Mouse (Mus musculus) embryo, embryonic 9.5 days (tissue): ENCODE results near the gene Nfkbia.

Experiments
- DNase-seq: peaks from one replicate; pipeline ENCODE4 v3.0.0-alpha.2; 2017; ENCODE audit errors: extremely low spot score

Nfkbia gene

DNA sequence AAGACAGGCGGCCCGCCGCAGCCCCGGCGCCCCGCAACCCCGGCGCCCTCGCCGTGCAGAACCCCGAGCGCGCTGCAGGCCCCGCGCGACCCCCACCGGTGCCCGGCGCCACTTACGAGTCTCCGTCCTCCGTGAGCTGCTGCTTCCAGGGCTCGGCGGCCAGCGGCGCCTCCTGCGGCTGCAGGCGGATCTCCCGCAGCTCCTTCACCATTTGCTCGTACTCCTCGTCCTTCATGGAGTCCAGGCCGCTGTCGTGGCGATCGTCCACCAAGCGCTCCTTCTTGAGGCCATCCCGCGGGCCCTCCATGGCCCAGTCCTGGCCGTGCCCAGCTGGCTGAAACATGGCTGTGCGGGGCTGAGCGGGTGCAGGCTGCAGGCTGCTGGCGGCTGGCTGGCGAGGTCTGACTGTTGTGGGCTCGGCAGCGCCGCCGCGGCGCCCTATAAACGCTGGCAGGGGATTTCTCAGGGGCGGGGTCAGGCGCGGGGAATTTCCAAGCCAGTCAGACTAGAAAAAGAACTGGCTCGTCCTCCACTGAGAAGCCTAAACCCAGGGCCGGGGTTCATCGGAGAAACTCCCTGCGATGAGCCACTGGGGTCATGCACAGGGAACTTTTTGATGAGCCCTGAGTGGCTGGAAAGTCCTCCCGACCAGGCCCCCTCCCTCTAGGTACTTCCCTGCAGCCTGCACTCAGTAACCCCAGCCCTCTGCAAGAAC, at the start of gene Nfkbia:
Gene Nfkbia, minus strand, starts transcription at position 464 of the 715 bp plus-strand sequence.
- DNase-seq = peak; percentile 94

DNA sequence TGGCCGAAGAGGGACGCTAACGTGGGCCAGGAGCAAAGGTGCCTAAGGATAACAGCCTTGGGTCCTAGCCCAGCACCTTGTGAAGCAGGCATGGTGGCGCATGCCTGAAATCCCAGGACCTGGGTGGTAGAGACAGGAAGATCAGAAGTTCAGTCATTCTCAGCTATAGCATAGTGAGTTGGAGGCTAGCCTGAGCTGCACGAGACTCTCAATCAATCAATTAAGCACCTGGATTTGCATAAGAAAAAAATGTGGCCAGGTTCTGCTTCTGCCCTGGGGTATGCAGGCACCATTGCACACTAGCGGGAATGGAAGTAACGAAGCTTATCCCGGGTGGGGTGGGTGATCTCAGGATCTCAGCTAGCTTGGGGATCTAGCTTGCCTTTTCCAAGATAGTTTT, 46.7 kb upstream of the Nfkbia start:
- DNase-seq = no peak

DNA sequence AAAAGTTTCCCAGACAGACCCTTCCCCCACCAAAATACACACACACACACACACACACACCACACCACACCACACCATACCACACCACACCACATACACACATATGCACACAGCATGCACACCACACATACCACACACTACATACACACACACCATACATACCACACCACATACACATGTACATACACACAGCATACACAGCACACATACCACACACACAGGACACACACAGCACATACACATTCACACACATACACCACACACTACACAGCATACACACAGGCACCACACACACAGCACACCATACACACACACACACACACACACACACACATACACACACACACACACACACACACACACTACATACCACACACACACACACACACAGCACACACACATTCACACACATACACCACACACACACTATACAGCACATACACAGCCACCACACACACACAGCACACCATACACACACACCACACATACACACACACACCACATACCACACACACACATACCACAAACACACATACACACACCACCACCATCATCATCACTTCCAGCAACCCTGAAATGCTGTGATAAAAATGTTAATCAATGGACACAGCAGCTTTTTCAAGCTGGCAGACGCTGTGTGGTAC, 46.0 kb upstream of the Nfkbia start:
- no peak for DNase-seq

DNA sequence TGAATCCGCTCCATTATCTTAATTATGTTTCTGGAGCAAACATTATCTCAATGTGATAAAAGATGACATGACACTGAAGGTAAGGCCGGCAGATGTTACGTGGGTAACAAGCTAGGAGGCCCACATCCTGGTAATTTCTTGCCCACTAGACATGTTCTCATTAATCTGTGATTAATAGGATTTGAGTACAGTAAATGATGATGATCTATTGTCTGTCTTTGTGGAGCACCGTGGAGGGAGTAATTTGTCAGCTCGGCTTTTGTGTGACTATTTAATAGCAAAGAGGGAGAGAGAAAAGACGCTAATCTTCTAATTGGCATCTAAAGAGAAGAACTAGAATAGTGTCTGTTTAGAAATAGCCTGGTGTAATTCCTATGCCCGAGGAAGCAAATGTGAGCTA, 45.3 kb upstream of the Nfkbia start:
- no peak for DNase-seq

DNA sequence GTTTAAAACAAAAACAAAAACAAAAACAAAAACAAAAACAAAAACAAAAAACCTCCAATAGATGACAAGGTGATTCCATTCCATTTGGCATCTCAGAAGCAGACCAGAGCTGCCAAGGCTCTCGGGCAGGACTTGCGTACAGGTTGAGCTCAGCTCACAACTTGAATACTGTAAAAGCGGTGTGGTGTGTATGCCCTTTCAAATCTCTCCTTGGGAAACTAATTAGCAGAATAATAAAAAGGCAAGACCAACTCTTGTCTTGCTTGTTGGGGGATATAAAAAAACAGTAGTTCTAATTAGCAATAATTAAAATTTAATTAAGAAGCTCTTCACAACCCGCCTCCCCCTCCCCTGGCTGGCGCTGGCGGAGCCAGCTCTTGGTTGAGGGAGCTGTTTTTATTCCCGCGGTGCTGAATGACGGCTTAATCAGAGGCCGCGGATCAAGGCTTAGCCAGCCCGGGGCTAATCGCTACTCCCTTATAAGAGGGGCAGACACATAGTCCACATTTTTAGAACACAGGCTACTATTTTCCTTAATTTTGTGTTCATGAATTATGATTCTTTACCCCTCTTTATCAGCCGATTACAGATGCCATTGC, 44.2 kb upstream of the Nfkbia start:
- DNase-seq = peak; percentile 53

DNA sequence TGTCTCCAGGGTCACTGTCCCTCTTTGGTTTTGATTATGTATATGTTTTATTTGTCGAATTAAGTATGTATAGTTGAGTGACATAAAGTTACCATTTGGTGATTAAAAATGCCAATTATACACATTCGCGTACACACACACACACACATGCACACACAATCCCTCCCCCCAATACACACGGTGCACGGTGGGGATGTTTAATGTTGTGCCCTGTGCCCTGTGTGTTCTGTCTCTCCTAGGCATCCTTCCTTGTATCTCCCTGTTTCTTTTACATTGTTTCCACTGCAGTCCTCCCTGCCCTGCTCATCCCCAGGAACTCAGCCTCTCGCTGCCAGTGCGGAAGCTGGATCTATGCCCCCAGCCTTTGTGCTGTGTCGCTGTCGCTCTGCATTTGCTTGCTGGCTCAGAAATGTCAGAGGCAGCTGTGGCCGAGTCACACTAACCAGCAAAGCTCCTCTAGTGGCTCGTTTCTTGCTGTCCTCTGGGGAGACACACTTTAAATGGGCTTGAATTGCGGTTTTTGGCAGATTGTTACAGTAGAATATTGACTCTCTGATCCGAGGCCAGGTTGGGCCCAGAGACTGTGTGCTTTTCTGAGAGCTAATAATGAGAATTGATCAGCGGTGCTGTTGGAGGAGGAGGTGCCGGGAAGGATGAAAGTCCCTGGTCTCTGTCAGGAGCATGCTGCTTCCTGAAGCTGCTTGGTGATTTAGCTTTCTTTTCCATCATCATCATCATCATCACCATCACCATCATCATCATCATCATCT, 34.7 kb upstream of the Nfkbia start:
- DNase-seq = no peak

DNA sequence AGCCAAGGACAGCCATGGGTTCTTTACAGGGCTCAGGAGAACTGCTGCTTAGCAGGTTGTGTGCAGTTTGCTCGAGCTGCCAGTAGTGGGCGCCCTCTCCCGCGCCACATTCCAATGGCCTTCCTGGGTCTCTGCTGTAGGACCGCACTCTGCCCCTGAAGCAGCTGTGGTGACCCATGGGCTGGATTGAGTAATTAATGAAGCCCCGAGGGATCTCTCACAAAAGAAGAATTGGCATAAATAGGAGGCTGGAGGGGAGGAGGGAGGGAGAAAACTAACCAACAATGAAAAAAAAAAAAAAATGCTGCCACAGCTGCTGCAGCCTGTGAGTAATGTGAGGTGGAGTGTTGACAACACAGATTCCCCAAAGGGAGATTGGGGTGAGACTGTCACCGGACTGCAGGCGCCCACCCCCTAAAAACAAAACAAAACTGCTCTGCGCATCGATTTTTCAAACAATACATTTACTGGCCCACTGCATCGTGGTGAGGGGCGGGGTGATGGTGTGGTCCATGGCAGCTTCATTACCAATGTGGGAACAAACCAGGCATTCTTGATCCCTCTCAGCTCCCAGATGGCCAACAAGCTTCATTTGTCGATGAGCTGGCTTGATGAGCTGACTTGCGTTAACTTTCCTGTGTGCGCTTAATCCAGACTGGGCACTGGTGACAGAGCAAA, 25.8 kb upstream of the Nfkbia start:
- DNase-seq = peak; percentile 57

DNA sequence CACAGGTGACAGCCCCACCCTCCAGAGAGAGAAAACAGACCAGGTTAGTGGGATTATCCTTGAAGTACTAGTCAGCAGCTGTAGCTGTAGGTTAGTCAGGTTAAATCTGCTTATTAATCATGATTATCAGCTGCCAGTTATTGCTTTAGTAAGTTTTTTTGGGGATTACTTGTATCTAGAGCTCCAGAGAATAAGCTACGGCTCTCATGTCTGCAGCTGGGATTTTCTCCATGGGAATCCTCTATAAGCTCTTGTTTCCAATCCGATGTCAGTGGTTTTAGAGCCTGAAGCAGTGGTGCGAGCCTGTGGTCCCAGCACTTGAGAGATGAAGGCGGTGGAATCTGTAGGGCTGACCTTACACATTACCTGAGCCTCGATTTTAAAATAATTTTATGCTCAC, 16.4 kb upstream of the Nfkbia start:
- no peak for DNase-seq

DNA sequence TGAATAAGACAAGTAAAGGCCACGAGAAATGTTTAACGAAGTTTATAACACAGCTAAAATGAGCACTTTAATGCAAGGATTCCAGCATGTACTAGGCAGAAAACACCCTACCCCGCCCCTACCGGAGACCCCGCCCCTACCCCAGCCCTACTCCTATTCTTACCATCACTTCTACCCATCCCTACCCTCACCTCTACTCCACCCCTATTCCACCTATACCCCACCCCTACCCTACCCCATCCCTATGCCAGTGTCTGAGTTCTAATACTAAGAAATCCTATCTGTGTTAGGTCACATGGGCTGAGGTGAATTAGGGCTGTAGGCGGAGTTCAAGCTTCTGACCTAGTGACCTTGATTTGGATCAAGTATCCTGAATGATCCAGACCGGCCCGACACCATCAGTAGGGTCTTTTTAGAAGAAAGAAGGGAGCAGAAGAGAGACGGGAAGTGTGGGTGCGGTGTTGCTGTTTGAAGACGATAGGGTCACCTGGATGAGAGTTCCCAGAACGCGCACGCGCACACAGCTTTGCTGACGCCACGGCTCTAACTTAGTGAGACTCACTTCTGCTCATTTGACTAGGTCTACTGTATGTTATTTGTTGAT, 15.0 kb upstream of the Nfkbia start:
- no peak for DNase-seq

DNA sequence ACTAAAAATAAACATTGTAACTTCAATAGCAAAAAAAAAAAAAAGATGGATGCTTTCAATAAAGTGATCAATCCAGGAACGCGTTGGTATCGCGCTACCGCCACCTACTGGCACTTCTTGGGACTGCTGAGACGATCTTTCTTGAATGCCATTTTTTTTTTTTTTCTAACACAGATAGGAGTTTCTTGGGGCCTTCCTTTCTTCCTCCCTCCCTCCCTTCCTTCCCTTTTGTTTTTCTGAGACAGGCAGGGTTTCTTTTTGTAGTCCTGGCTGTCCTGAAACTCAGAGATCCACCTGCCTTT, 13.5 kb upstream of the Nfkbia start:
- peak; percentile 74 for DNase-seq

DNA sequence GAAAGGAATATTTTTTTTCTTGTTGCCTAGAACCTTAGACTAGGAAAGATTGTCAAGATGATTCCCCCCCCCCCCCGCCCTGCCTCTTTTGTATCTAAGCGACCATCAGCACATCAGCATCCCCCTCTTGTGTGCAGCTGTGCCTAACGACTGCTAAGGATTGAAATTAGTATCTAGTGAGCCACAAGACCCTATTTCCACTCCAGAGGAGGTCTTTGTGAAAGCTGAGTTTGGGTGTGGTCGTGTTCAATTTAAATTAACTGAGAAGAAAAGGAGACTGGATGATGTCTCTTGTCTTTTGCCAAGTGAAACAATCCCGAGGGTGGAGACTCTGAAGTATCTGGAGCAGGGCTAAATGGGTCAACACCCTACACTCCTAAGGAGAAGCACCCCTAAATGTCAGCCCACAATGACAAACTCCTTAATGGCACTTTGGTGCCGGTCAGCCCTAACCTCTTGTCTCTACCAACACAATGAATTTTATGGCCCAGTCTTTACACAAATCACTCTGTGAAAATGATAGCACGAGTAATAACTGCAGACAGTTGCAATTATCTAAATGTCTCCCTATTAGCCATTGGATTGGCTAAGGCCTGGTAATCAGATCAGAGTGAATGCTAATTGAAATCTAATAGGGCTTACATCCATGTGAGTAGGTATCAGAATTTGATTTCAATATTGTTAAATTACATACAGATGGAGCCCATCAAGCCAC, 13.0 kb upstream of the Nfkbia start:
- no peak for DNase-seq

DNA sequence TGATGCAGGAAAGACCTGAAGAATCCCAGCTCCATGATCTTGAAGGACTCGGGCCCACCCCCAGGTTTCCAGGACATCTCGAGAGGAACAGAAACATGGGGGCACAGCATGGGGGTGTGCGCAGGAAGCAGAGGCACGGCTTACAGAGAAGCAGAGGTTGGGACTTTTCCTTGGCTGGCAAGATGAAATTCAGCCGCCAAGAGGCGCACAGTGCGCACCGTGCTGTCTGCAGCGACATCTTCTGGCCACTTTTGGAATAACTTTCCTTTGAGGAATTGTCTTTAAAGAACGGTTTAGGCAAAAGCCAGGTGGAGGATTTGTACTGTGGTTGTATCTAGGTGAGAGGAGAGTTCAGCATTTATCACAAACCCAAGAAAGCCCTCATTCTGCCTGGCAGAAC, 6.6 kb upstream of the Nfkbia start:
- peak; percentile 86 for DNase-seq

DNA sequence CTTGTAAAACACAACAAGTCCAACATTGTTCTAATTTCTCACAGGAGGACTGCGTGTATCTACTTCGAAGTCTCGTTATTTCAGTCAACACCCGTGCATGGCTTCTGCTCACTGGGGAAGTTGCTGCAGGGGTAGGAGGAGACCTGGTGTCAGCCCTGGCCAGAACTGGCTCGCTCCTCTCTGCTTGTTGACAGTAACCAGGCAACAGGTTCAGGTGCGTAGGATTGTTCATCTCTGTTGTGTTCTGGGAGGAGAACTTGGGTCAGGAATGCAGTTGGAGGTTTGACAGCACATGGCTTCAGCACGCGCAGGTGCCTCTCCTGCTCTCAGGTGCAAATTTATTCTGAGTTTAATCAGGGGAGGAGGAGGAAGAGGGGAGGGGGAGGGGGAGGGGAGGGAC, 5.3 kb upstream of the Nfkbia start:
- DNase-seq = no peak

DNA sequence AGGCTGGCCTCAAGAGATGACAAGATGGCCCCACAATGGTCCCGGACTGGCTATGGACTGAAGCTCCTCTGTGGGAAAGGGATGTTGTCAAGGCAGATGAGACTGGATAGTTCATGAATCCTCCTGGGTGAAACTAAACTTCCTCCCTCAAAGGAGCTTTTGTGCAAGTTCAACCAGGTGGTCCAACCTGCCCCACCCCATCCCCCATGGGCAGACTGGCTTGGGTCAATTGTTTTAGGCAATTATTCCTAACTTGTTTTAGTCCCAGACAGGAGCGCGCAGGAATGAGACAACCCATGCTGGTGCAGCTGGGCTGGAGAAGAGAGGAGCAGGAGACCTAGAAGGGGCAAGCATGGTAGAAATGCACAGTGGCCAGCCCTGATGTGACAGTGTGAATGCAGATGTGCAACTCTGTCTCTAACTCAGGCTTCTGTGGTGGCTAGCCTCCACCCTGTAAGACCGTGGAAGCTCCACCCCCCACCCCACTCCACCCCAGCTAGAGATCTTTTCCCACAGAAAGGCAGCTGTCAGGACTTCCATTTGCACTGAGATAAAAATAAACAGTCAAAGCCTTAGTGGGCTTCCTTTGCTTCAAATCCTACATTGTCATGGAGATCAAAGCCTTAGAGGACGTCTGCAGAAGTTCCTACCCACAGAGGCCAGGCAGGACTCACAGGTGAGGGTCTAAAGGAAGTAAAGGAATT, 3.6 kb upstream of the Nfkbia start:
- DNase-seq = no peak

DNA sequence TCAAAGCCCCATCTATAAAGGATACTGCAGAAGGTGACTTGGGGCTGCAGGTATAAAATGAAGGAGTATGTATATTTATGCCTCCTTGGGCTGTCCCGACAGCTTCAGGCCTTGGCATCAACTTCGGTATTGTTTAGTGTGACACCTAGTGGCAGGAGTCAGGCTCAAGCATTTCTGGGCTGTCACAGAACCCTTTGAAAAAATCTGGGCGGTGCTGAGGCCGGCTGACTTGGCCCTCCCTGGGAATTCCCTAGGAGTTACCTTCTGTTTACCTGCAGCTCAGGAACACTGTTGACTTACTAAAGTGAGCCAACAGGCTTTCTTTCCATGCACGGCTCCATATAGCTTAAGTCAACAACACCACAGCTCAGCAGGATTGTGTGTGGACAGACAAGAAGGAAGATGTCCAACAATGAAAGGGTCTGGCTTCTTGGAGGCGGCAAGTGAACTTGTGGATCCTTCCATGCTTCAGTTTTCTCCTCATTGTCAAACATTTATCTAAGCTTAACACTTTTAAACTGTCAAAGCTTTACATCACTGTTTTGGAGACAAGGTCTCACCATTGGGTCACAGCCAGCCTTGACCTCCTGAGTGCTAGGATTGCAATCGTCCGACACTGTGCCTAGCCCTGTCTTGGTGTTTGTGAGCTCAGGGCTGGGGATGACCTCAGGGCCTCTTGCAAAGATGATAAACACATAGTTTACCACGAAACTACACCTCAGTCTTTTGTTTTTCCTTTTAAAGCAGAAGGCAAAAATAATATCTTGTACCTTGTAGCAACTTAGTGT, 2.9 kb upstream of the Nfkbia start:
- DNase-seq = peak; percentile 68

DNA sequence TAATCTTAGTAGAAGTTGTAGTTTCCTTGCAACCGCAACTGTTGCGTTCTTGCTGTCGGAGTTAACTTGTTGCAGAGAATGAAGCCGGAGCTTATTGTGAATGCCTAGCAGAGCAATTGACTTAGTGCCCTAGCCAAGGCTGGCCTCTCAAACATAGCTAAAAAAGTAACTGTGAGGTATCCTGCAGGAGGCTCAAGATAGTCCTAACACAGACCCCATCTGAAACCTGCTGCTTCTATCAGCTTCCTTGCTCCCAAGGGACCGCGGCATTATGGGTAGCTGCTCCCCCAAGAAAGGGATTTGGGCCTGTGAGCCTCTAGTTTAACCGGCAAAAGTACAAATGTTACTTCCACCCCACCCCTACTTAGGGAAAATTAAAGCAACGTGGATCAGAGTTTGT, 934 bp upstream of the Nfkbia start:
- DNase-seq = no peak

DNA sequence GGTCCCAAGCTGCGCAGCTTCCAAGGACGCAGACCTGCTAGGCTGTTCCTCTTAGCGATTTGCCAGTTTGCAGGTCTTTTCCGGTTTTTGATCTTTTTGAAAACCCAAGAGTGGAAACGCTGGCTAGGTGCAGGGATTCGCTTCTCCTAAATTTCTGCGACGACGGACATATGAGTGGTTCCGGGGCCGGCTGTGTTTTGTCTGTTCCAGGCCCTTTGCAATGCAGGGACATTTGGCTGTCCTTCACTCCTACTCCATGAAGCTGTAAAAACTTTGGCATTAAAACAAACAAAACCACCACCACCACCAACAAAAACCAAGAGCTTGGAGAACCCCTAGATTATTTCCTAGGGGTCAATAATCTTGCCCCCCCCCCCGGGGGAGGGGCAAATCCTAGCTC, 494 bp upstream of the Nfkbia start:
- DNase-seq = no peak

DNA sequence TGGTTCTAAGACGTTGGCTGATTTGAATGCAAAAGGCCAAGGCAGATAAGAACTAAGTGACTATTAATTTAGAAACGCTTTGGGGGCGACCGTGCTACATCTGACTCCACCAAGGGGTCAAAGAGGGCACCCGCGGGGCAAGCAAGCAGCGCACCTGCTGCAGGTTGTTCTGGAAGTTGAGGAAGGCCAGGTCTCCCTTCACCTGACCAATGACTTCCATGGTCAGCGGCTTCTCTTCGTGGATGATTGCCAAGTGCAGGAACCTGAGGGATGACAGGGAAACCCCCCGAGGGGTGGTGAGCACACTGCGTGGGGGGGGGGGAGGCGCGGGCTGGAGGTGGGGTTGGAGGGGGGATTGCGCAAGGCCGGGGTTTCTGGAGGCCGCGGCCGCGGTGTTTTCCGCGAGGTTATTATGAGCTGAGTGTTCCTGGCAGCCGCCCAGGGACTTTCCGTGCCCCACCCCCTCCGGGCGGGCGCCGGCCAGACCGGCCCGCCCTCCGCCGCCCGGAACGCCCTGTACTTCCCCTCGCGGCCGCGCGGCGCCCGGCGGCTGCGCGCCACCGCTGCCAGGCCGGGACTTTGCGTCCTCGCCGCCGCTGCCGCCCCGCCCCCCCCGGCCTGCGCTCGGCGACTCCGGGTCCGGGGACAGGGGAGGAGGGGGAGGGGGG, 797 bp downstream of the Nfkbia start:
- DNase-seq = peak; percentile 89
